Mouse (Mus musculus) E14TG2a.4 (cell line): ENCODE data around the gene Nr2e3.

ENCODE experiments used
- H3K27me3 ChIP-seq: 2 replicates; pipeline ENCODE4 v1.6.1; 2014; ENCODE audit warnings: low read length, control low read depth; ENCODE audit not compliant: insufficient read depth
- H3K36me3 ChIP-seq: 2 replicates; pipeline ENCODE4 v1.6.1; 2014; ENCODE audit warnings: low read length, control low read depth; ENCODE audit not compliant: insufficient read depth
- H3K4me1 ChIP-seq: replicated peaks from 2 replicates; pipeline ENCODE4 v1.6.1; 2014; ENCODE audit warnings: low read depth, low read length, control low read depth
- H3K4me3 ChIP-seq: replicated peaks from 2 replicates; pipeline ENCODE4 v1.5.1; 2014; ENCODE audit warnings: mild to moderate bottlenecking, low read length
- H3K9me3 ChIP-seq: 2 replicates; pipeline ENCODE4 v1.6.1; 2014; ENCODE audit warnings: low read length, control low read depth
- CTCF ChIP-seq: conservative IDR thresholded peaks from 2 replicates; pipeline ENCODE4 v1.5.1; 2014; ENCODE audit warnings: low read length
- NANOG ChIP-seq: IDR thresholded peaks from 2 replicates; pipeline ENCODE4 v1.6.1; 2014; ENCODE audit warnings: borderline replicate concordance, low read length, mixed read lengths
- POU5F1 ChIP-seq: IDR thresholded peaks from 2 replicates; pipeline ENCODE4 v1.6.1; 2014; ENCODE audit warnings: low read length, borderline replicate concordance

The Nr2e3 gene

GRCm38 (mm10) chr9:59955199-59955598 is 5.3 kb downstream of the Nr2e3 start:
- peaks cover 58% of the 10 kb centered on the region for H3K4me1 ChIP-seq
- no peaks in the 10 kb centered on the region for H3K36me3 ChIP-seq
- TF ChIP-seq NANOG (no peak), CTCF (no peak), POU5F1 (no peak)
- 0 out of 2 replicates have a peak, but pooled peaks cover 3% of the 10 kb centered on the region for H3K27me3 ChIP-seq
- H3K9me3 ChIP-seq, result no peaks in the 10 kb centered on the region
- H3K4me3 ChIP-seq, result no peak overlapping the region

DNA sequence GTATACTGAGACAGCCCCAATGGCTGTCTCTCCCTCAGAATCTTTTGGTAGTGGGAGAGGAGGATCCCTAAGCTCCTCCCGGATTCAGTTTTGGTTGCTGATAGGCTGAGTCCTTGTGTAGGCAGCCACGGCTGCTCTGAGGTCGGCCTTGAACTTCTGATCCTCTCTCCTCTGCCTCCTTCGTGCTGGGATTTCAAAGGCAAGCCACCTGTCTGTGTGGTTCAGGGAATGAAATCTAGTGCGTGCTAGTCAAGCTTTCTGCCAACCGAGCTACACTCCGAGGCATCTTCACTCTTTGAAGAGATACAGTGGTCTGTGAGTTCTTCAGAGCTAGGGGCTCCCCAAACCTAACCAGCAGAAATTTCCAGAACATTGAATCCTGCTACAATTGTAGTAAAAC is 6.9 kb downstream of the Nr2e3 start:
- H3K4me1 ChIP-seq, result peaks cover 62% of the 10 kb centered on the region
- H3K4me3 ChIP-seq, result no peak overlapping the region
- TF ChIP-seq NANOG (no peak), CTCF (no peak), POU5F1 (no peak)
- peaks cover 16% of the 10 kb centered on the region; the same call in 1 of the 2 replicates for H3K27me3 ChIP-seq
- no peaks in the 10 kb centered on the region for H3K9me3 ChIP-seq
- H3K36me3 ChIP-seq, result no peaks in the 10 kb centered on the region

GRCm38 (mm10) chr9:59952515-59953070 is 7.9 kb downstream of the Nr2e3 start:
- Histone ChIP-seq H3K27me3 (peaks cover 20% of the 10 kb centered on the region), H3K4me1 (peaks cover 58% of the 10 kb centered on the region)
- TF ChIP-seq POU5F1, result no peak
- no peak for TF ChIP-seq CTCF
- TF ChIP-seq NANOG, result no peak

GRCm38 (mm10) chr9:59951943-59952342 is 8.5 kb downstream of the Nr2e3 start:
- H3K4me3 ChIP-seq, result no peak overlapping the region
- no peak for TF ChIP-seq NANOG
- TF ChIP-seq POU5F1, result no peak
- TF ChIP-seq CTCF, result no peak
- no peaks in the 10 kb centered on the region for H3K9me3 ChIP-seq
- peaks cover 53% of the 10 kb centered on the region for H3K4me1 ChIP-seq
- peaks cover 27% of the 10 kb centered on the region for H3K27me3 ChIP-seq
- H3K36me3 ChIP-seq, result no peaks in the 10 kb centered on the region

More at GRCm38 (mm10) chr9:59952515-59953070, 7.9 kb downstream of the Nr2e3 start:
- Histone ChIP-seq H3K9me3 (no peaks in the 10 kb centered on the region), H3K4me3 (no peak overlapping the region), H3K36me3 (no peaks in the 10 kb centered on the region)

DNA sequence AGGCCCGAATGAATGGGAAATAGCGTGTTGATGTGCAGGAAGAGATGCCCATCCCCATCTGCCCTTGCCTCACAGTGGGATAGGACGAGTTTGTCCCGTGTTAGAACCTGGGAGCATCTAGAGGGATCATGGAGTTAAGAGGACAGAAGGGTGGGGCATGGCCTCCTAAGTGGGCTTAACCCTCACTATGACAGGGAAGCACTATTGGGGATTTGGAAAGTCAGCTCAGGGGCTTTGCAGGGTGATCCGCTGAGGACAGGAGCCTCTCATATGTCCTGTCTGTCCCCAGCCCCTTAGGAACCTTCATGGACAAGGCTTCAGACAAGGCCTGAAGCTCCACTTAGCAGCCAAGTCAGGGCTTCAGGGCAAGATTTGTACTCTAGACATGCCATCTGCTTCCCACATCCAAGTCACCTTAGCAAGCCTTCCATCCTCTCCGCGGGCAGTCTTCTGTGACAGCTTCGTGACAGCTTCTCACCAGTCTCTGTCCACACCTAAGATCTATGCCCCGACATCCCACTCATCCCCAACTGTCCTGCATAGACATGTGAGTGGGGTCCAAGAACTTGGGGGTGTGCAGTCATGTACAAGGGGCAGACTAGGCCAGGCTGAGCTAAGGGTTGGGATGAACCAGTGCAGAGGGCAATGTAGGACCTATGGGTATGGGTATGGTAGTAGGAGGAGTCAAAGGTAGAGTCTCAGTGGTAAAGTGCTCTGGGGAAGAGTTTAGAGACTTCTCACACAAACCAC is 9.3 kb downstream of the Nr2e3 start:
- H3K4me1 ChIP-seq, result peaks cover 50% of the 10 kb centered on the region
- no peak overlapping the region for H3K4me3 ChIP-seq
- no peaks in the 10 kb centered on the region for H3K9me3 ChIP-seq
- H3K36me3 ChIP-seq, result no peaks in the 10 kb centered on the region
- H3K27me3 ChIP-seq, result peaks cover 32% of the 10 kb centered on the region
- no peak for TF ChIP-seq NANOG
- no peak for TF ChIP-seq CTCF
- TF ChIP-seq POU5F1, result no peak

GRCm38 (mm10) chr9:59949981-59950380 is 10.5 kb downstream of the Nr2e3 start:
- no peak overlapping the region for H3K4me3 ChIP-seq
- TF ChIP-seq NANOG (no peak), CTCF (no peak)
- no peaks in the 10 kb centered on the region for H3K9me3 ChIP-seq
- H3K27me3 ChIP-seq, result peaks cover 42% of the 10 kb centered on the region
- H3K4me1 ChIP-seq, result peaks cover 39% of the 10 kb centered on the region
- H3K36me3 ChIP-seq, result no peaks in the 10 kb centered on the region

- Histone ChIP-seq H3K4me1 (peaks cover 36% of the 10 kb centered on the region), H3K27me3 (peaks cover 42% of the 10 kb centered on the region), H3K4me3 (no peak overlapping the region), H3K36me3 (no peaks in the 10 kb centered on the region), H3K9me3 (no peaks in the 10 kb centered on the region)
- no peak for TF ChIP-seq POU5F1
- TF ChIP-seq NANOG, result no peak
- TF ChIP-seq CTCF, result no peak
These were observed 10.9 kb downstream of the Nr2e3 start for GRCm38 (mm10) chr9:59949511-59949910.

DNA sequence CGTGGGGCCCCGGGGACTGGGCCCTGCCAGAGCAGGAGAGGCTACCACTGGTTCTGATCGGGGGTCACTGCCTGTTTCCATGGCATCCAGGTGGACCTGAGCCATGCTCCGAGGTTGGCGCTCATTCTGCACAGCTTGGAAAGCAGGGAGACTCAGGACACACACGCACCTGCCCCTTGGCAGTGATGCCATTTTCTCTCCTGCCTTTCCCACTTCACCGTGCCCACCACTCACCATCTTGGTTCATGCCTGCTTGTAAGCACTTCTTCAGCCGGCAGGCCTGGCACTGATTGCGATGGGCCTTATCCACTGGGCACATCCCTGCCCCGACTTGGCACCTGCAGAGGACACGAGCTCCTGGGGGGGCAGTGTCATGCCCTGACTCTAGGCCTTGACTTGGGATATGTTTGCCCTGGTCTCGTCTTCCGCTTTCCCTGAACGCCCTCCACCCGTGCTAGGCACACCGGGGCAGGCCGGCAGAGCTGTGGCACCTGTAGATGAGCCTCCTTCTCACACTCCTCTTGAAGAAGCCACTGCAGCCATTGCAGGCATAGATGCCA is 11.7 kb downstream of the Nr2e3 start:
- Histone ChIP-seq H3K4me3 (peak overlapping the region; percentile 32; the same call in 1 of the 2 replicates), H3K27me3 (peaks cover 42% of the 10 kb centered on the region), H3K4me1 (peaks cover 31% of the 10 kb centered on the region), H3K9me3 (no peaks in the 10 kb centered on the region), H3K36me3 (no peaks in the 10 kb centered on the region)
- TF ChIP-seq CTCF (no peak), NANOG (no peak), POU5F1 (no peak)
